Mouse (Mus musculus) liver, adult 2 months (tissue): ENCODE measurements around the gene Cbarp.

Source experiments
- CTCF ChIP-seq: fragments of 200-500 bp; IDR thresholded peaks from 2 replicates; pipeline ENCODE4 v1.5.1; 2011; ENCODE audit warnings: low read depth, low read length, control low read depth
- POLR2A ChIP-seq: fragments of 200-500 bp; IDR thresholded peaks from 2 replicates; pipeline ENCODE4 v1.6.1; 2011; ENCODE audit warnings: low read length, control low read depth; ENCODE audit not compliant: insufficient read depth; ENCODE audit errors: extremely low read depth

DNA sequence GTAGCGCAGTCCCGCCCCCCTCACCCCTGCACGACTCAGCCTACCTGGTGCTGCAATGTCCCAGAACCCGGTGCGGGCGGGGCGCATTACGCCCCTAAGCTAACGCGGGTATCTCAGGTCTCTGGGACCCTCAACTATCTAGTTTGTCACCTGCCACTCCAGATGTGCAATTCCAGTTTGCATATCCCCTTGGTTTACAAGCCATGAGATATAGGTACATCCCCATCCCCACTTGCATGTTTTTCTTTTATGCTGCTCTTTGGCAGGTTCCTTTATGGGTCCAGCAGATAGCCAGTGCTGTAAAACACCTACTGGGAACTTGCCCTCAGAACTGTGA lies 1.2 kb downstream of the Cbarp start:
- TF ChIP-seq CTCF: no peak
- no peak for TF ChIP-seq POLR2A
